Mouse (Mus musculus): ENCODE data around the gene Dazap1.
A peak's percentile ranks its signal among the peaks of the same experiment; 100 is the strongest.

Gene Dazap1

DNA sequence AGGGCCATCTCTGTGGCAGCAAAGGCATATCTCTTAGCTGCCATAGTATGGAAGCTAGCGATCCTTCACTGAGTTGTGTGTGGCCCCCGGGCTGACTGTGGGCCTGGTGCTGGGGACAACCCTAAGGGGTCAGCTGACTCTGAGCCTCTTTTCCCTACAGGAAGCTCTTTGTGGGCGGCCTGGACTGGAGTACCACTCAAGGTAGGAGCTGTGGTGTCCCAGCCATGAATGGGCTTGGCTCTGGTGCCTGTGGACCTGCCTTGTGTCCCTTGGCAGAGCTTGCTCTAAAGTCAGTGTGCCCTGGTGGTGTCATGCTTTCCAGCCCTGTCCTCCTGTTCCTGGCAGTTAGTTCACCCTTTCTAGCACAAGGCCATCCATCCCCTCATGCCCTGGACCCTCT lies 12.6 kb downstream of the Dazap1 start:
- DNase-seq: no peak

DNA sequence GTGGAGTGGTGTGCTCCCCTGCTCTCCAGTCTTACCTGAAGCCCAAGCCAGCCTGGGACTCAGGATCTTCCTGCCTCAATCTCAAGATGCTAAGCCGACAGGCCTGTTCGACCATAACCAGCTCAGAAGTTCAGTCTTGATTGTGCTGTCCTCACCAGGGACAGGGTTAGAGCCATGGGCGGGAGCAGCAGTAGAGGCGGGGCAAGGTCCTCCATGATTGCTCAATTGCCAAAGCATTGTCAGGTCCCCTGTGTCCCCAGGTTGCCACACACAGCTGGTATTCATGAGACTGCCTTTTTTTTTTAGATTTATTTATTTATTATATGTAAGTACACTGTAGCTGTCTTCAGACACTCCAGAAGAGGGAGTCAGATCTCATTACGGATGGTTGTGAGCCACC lies 15.0 kb downstream of the Dazap1 start:
- DNase-seq: no peak

DNA sequence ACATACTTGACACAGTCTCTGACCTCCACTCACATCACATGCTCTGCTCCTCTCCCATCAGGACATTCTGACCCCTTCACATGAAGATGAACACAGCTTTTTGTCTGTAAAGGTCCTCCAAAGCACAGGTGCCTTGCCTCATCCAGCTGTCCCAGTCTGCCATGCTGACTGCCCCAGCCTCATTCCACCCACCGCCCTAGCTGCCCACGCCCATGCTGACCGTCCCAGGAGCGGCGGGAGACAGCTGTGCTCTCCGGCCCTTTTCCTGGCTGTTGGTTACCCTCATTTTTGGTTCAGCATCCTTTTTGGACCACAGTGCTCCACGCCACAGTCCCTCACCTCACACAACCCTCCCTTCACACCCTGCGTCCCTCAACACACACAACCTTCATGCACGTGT lies 17.1 kb downstream of the Dazap1 start:
- DNase-seq: no peak

DNA sequence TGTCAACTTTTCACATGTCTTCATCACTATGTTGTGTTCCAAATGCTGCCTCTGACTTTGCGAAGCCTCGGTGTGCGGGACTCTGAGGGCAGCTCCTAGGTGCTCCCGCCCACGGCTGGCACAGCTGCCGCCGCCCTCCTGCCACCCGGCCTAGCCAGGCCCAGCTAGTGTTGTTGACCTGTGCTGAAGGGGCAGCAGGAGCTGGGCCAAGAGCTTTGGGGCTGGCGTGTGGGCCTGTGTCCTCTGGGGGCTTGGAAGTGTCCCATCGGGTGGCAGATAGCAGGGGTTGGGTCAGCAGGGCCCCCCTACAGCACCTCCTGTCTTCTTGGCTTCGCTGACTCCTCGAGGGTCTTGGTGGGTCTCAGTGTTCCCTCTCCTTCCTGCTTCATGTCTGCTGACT lies 18.0 kb downstream of the Dazap1 start:
- DNase-seq: no peak

DNA sequence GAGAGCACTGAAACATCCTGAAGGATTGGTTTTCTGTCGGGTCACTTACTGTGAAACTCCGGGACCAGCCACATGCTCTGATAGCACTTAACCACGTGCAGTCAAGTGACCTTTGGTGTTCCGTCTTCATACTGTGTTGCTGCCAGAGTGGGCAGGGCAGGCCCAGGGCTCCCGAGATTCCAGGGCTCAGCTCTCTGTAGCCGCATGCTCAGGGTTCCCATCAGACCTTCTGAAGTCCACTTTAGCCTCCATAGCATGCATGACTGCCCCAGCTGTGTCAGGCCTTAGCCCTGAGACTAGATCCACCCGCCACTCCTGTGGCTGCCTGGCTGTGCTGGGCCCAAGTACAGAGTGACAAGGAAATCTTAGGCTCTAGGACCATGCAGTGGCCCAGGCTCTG lies 20.0 kb downstream of the Dazap1 start:
- DNase-seq: no peak

DNA sequence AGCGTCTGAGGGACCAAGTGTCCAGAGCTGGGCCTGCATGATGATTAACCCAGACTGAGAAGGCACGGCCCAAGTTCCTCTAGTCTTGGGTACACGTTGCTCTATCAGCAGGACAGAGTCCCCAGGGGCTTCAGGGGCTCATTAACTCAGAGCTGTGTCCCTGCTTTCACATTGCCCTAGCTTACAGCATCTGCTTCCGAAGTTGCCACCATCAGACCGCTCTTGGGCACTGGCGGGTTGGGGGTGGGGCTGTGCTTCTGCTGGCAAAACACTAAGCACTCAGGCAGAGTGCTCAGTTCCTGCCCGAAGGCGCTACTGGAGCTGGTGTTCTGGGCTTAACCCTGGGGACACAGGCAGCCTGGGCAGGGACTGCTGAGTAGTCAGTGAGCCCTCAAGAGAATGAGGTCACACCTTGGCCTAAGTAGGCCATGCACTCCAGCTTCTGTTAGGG lies 20.7 kb downstream of the Dazap1 start:
- peak; percentile 51 to 55 for DNase-seq

DNA sequence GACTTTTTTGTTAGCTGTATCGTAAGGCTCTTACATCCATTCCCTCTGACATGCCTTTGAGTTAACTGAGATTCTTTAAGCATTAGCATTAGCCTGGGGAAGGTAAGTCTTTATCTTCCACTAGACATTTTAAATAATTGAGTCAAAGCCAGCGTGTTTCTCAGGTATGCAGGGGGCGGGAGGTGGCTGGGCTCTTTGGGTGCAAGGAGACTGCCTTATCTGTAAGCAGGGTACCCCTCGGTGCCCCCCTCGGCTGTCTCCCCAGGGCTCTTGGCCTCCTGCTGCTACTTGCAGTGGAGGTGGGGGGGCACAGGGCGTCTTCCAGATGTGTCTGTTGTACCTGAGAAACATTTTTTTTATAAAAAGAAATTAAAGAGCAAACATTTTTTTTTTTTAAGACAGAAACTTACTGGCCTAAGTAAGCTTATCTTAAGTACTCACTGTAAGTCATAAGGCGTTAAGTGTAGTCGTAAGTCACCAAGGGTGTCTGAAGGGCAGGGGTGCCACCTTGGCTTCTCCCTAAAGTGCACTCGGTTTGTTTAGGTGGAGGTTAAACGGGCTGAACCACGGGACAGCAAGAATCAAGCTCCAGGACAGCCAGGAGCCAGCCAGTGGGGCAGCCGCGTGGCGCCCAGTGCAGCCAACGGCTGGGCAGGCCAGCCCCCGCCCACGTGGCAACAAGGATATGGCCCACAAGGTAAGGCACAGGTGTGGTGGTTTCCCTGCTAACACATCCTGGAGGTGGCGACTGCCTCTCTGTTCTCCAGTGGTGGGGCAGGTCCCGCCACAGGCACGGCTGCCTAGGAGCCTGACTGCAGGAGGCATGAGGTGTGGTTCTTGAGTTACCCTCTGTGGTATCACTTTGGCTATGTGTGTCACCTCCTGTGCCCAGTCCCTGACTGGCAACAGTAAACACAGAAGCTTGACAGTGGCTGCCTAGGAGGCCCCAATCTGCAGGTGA lies 21.5 kb downstream of the Dazap1 start:
- peak; percentile 16 to 46 for DNase-seq

DNA sequence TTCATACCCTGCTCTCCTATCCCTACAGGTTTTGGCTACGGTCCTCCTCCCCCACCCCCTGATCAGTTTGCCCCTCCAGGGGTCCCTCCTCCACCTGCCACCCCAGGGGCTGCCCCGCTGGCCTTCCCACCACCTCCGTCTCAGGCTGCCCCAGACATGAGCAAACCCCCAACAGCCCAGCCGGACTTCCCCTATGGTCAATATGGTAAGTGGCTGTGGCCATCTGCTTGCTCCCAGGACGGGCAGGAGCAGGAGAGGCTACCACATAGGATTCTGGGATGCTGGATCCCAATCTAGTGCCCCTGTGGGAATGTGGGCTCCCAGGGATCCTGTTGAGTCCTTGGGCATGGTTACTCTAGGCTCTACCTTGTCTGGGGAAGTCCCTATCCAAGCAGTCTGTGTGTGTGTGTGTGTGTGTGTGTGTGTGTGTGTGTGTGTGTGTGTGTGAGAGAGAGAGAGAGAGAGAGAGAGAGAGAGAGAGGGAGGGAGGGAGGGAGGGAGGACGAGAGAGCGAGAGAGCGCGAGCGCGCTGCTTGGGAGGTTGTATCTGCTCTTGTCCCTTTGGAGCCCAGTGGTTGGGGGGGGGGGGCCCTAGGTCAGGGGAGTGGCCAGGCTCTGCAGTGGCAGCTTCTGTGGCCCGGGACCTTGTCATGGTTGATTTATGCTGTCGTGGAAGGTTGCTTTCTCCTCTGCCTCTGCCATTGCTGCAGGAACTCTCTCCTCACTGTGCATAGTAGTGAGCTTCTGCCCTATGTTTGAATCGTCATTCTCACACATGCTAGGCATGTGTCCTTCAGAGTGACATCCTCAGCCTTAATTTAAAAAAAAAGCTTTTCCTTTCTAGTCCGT lies 24.2 kb downstream of the Dazap1 start:
- DNase-seq: no peak

DNA sequence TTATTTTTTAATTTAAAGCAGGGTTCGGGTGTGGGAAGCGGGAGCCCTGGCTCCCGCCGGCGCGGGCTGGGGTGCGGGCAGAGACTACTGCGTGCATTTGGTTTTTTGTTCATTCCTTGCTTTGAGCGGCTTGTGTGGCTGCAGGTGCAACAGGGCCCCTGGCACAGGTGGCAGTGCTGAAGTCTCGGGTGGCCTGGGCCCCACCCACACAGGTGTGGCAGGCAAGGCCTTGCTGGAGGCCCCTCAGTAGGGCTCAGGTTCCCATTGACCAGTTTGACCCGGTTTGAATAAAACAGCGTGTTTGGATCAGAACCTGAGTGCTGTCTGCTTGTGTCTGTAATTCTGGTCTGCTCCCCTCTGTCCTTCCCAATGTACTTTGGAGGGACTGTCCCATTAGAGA lies 26.8 kb downstream of the Dazap1 start:
- DNase-seq: no peak

DNA sequence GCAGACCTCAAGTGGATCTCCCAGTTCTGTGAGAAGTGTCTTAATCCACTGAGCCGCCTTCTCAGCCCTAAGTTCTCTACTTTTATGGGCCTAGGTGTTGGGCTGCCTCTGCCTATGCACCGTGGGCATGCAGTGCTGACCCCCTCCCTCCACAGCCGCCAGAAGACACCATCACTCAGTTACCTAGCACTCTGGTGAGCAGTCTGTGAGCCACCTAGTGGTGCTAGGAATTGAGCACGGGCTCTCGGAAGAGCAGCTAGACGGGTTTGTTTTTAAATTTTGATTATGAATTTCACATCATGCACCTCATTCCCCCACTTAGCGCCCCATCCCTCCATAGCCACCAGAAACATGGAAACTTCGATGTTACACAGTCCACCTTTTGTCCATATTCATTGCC lies 27.4 kb downstream of the Dazap1 start:
- DNase-seq: no peak

DNA sequence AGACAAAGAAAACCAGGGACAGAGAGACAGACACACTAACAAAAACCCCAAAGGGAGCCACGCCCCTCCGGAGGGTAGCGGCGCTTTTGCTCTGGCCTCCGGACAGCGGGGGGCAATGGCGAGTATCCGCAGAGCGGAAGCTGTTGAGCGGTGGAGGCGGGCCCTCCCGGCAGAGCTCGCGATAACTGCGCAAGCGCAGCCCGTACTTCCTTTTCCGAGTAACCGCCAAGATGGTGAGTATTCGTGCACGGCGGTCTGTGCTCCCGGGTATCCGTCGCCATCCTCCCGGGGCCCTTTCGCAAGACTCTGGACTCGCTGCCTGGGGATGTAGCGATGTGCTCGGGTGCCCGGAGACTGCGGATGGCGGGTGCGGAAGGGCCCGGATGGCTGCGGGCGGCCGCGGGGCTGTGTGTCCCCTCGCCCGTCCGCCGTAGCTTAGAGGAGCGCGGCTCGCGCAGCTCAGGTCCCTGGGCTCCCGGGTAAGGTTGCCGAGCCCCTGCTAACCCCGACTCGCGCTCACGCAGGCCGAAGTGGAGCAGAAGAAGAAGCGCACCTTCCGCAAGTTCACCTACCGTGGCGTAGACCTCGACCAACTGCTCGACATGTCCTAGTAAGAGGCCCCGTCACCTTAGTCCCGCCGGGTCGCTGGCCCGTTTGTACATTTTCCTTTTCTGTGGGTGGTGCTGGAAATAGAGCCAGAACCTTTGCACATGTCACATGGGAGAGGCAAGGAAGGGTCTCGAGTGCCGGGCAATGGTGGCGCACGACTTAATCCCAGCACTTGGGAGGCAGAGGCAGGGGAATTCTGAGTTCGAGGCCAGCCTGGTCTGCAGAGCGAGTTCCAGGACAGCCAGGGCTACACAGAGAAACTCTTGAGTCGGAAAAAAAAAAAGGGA lies 31.2 kb downstream of the Dazap1 start, which contains the start of gene Rps15:
Gene Rps15 (plus strand): TSS at position 203 of the 896 bp plus-strand sequence.
- peak; percentile 98 to 99 for DNase-seq

DNA sequence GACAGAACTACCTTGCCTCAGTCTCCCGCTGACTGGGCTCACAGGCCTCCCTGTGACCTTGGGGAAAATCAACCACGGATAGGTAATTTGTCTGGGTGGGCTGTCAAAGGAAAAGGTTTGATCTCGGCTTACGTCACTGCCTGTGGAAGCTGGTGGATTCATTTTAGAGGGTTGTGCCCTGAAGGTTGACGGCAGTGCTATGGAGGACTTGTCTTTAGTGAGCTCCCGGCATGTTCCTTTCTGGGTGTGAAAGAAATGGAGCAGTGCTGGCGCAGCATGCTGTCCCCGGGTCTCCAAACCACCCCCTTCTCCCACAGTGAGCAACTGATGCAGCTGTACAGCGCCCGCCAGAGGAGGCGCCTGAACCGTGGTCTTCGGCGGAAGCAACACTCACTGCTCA lies 32.0 kb downstream of the Dazap1 start:
- DNase-seq: no peak

DNA sequence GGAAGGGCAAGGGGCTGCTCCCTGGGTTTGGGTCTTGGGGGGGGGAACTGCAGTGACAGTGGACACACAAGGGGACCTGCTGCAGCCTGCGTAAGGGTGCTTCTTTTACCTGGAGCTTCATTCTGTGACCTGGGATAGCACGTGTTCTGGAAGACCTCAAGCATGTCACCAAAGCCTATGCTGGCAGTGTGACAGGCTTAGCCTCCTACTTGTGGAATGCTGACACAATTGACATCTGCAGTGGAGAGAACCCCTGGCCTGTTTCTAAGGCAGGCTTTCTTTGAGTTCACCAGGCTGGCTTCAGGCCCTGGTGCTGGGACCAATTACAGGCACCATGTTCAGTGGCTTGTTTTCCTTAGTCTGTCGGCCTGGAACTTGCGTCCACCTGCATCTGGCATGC lies 33.0 kb downstream of the Dazap1 start:
- no peak for DNase-seq

DNA sequence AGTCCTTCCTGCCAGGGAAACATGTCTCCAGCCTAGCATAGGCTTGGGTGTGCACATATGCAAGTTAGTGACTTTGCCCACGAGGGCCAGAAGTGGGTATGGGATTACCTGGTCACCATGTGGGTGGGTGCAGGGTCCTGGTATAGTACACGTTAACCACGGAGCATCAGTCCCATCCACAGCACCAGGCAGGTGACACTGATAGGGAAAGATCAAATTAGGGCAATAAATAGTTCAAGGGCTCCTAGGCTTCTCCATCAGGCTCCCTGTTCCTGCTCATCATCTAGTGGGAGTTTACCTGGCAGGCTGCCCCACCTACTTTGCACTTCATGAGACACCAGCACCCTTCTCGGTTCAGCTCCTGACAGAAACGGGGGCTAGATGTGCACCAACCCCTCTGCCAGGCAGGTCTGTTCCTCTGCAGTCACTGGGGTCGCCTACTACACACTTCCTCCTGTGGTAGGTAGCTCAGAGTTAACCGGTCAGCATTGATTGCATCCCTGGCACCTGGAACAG lies 33.6 kb downstream of the Dazap1 start:
- DNase-seq: peak in 1 of 2 experiments; percentile 52

DNA sequence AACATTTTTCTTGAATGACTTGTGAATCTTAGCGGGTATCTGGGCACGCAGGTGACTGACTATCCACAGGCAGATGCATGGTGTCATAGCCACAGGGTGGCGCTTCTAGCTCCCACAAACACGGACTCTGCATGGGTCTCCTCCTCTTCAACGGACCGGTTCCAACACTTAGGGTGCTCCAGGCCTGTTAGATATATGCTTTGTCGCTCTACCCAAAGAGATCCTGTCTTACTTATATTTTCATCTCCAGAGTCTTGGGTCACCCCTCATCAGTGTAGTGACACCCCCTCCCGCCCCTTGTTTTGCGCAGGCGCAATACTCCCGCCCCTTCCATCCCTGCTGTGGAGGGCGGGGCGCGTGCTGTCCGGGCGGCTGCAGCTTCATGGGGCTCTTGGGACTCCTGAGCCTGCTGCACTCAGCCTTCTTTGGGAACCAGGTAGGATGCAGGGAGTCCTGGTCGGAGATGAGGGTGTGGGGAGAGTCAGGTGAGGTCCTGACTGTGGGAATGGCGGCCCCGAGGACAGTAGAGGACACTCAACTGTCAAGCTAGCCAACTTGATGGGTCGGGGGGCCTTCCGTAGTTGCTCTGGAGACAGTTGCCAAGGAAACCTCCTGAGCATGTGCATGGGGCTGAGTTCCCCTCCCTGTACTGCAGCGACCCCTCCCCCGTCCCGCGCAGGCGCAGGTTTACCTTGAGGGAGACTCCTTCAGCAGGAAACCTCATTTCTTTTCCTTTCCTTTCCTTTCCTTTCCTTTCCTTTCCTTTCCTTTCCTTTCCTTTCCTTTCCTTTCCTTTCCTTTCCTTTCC lies 34.5 kb downstream of the Dazap1 start, which contains the start of gene Apc2:
Gene Apc2 (plus strand): TSS at position 360 of the 808 bp plus-strand sequence.
- DNase-seq: peak; percentile 83 to 85

DNA sequence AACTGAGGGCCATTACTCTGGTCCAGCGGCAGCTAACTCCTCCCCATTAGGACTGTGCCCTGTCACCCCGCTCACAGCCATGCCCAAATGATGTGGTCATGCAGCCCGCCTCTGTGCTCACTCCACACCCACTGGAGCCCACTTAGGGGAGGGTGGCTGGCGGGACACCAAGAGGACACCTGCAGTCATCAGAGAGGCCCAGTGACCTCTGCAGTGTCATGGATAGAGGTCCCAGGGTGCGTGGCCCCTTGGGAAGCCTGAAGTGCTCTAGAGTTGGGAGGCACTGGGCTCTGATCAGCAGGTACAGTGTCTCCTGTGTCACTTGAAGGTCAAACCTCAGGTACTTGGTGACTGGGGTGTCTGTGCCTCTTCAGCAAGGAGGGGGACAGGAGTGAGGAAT lies 35.5 kb downstream of the Dazap1 start:
- DNase-seq: peak in 1 of 2 experiments; percentile 54

DNA sequence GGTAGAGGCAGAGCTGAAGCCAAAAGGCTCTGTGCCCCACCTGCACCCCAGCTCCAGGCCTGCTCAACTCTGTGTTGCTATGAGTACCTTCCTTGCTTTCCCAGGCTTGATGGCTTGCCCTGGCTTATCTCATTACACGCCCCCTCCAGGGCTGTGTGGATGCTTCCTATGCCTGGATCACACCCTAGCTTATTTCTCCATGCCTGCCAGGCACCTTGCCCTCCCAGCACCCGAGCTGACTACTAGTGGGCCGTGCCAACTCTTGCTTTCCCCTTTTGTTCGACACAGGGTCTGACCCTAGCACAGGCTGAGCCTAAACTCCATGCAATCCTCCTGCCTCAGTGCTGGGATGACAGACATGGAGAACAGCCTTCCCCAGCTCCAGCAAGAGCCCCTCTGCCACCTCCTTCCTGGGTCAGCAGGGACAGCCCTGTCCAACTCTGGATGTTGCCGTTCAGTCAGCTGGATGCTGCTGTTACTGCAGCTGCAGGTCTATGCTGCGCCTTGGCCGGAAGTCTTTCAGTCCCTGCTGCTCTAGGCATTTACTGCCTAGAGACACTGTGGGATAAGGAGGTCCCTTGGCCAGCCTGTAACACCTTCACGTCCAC lies 36.3 kb downstream of the Dazap1 start:
- peak in 1 of 2 experiments; percentile 55 for DNase-seq

DNA sequence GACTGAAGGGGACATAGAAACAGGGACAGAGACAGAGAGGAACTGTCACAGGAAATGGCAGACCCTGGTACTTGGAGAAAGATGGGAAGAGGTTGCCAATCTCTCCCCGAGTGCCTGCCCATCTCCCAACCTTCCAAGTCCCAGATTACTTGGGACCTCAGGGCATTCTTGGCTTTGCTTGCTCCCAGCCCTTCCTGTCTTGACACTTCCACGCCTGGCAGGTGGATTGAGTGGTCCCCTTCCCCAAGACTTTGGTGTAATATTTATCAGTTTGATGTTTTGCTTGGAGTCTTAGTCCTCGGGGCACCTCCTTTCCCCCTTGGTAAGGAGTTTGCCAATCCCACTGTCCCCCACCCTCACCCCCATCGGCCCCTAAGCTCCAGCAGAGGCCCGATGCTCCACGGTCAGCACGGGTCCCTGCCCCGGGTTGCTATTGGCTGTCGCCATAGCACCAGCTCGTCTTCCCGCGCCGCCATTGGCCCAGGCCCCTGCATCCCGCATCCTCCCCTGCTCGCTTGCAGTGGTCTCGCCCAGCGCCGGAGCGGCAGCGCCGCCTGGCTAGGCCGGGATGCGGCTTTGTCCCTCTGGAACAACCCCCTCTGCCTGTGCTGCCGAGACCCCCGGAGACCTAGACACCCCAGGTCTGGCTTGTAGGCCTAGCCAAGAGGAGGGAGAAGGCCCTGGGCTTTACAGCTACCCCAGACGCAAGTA lies 37.4 kb downstream of the Dazap1 start:
- peak; percentile 97 for DNase-seq

DNA sequence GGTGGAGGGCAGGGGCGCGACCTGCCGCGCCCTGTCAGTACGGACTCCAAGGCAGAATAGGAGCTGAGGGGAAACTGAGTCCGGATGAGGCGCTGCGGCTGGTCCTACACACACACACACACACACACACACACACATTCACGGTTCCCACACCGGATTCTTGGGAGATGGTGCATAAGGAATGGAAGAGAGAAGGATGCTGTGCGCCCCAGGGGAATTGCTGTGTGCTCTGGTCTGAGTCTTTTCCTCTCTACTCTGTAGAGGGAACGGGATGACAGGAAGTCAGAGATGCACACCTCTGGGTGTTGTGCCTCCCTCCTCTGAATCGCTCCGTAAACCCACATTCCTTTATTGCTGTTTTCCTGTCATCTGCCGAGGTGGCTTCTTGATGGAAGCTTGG lies 38.0 kb downstream of the Dazap1 start:
- DNase-seq: peak in 1 of 2 experiments; percentile 70

DNA sequence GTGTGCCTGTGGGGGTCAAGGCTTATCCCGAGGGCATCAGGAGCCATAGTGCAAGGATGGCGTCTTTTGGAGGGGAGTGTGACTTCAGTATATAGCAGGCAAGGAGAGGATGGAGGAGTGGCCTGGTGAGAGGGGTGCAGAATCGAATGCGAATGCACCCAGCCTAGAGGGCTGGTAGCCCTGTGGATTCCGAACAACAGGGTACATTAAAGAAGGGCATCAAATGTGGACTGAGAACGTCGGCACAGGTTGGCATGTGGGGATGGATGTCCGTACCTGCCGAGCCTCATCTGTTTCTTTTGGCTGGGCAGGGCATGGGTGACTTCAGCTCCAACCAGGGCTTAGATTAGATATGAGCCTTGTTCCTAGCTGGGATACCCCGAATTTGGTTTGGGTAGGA lies 38.5 kb downstream of the Dazap1 start:
- peak in 1 of 2 experiments; percentile 46 for DNase-seq

Measured in cerebellum, postnatal 14 days (tissue).